Mouse (Mus musculus) thymus, adult 2 months (tissue): Measurements from ENCODE around the gene Mtmr11. TPM values are rescaled to one million over a fixed set of nuclear protein-coding genes. Genes with fewer than 3 reads are reported as not detected.
A peak's percentile ranks its signal among the peaks of the same experiment; 100 is the strongest.
"Not testable (repeated sequence)": the region's sequence is repeated elsewhere in the genome, so short reads cannot be mapped to it uniquely, and the experiment has no call there.

Source experiments
- DNase-seq: peaks from one replicate; pipeline ENCODE4 v3.0.0; 2021
- H3K27ac ChIP-seq: fragments of 200-500 bp; 2 replicates; pipeline ENCODE4 v1.5.1; 2012; ENCODE audit warnings: low read length, control low read depth; ENCODE audit not compliant: control insufficient read depth, insufficient read depth
- H3K27me3 ChIP-seq: fragments of 200-500 bp; 2 replicates; pipeline ENCODE4 v1.6.1; 2012; ENCODE audit warnings: mild to moderate bottlenecking, low read length, moderate library complexity, mixed read lengths; ENCODE audit not compliant: control insufficient read depth, insufficient read depth
- H3K36me3 ChIP-seq: fragments of 200-500 bp; 2 replicates; pipeline ENCODE4 v1.6.1; 2012; ENCODE audit warnings: mild to moderate bottlenecking, low read length, moderate library complexity; ENCODE audit not compliant: control insufficient read depth, insufficient read depth
- H3K4me1 ChIP-seq: fragments of 200-500 bp; replicated peaks from 2 replicates; pipeline ENCODE4 v1.6.1; 2012; ENCODE audit warnings: low read length; ENCODE audit not compliant: control insufficient read depth, insufficient read depth
- H3K4me3 ChIP-seq: fragments of 200-500 bp; 2 replicates; pipeline ENCODE4 v1.5.1; 2012; ENCODE audit warnings: mild to moderate bottlenecking, low read length, control low read depth, moderate library complexity; ENCODE audit not compliant: control insufficient read depth, insufficient read depth
- CTCF ChIP-seq: fragments of 200-500 bp; IDR thresholded peaks from 2 replicates; pipeline ENCODE4 v1.5.1; 2012; ENCODE audit warnings: mild to moderate bottlenecking, control low read depth, low read length, moderate library complexity, borderline replicate concordance; ENCODE audit not compliant: control insufficient read depth, poor library complexity, insufficient read depth; ENCODE audit errors: extremely low read depth
- POLR2A ChIP-seq: fragments of 200-500 bp; IDR thresholded peaks from 2 replicates; pipeline ENCODE4 v1.6.1; 2012; ENCODE audit warnings: mild to moderate bottlenecking, low read length, control low read depth, moderate library complexity; ENCODE audit not compliant: control insufficient read depth, poor library complexity, insufficient read depth; ENCODE audit errors: extremely low read depth
- WGBS: fragments of 180-500 bp; shearing (Covaris S2); methylation state at CpG from one replicate; pipeline ENCODE4 v1.1.7; 2018; 5-methylcytosine and 5-hydroxymethylcytosine counted together
- polyA plus RNA-seq: library from polyadenylated mRNA; depleted of rRNA; stranded (reverse); fragments of >200 nt; gene quantifications from 2 replicates; pipeline ENCODE4 v1.2.3, GENCODE M21; 2012

The Mtmr11 gene
- polyA plus RNA-seq, 1 experiment = 5.8 TPM

DNA sequence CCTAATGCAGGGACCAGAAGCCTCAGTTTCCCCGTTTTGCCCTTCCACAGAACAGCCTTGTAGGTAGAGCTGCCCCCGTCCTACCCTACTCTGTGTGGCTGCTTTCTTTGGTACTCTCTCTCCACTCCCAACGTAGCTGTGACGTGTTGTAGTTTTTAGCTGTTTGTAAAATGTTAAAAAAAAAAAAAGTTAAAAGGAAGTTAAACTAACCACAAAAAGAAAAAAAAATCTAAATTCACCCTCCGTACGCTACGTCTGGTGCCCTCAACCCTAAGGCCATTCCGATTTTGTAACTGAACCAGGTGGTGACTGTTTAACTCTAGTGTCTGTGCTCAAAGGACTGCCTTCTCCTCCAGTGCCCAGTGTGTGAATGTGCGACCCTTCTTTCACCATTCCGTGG, 33.2 kb downstream of the Mtmr11 start:
- H3K4me1 ChIP-seq = peaks cover 22% of the 10 kb centered on the region
- TF ChIP-seq CTCF = no peak
- TF ChIP-seq POLR2A = no peak
- H3K27me3 ChIP-seq = no peaks in the 10 kb centered on the region
- no peak overlapping the region for H3K27ac ChIP-seq
- H3K36me3 ChIP-seq = no peaks in the 10 kb centered on the region
- WGBS = 21% methylated on average over 10 of the region's 10 CpGs
- DNase-seq = no peak
- H3K4me3 ChIP-seq = no peak overlapping the region

DNA sequence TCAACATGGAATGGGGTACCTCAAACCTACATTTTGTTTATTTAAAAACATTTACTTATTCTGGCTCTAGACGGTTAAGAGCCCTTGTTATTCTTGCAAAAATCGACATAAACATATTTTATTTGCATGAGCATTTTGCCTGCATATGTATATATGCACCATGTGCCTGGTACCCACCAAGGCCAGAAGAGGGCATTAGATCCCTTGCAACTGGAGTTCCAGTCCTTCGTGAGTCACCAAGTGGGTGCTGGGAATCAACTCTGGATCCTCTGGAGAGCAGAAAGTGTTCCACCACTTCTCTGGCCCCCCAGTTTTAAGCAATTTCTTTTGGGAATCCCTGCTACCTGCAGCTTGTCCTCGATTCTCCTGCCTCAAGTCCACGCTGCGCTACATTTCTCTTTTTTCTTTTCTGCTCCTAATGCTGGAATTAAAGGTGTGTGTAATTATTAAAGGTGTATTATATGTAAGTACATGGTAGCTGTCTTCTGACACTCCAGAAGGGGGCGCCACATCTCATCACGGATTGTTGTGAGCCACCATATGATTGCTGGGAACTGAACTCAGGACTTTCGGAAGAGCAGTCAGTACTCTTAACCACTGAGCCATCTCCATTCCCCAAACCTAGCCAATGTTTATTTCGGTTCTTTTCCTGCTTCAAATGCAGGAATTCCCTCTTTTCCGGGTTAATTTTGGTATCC, 34.0 kb downstream of the Mtmr11 start:
- Histone ChIP-seq H3K36me3 (no peaks in the 10 kb centered on the region), H3K27ac (no peak overlapping the region), H3K27me3 (no peaks in the 10 kb centered on the region), H3K4me3 (no peak overlapping the region), H3K4me1 (peaks cover 22% of the 10 kb centered on the region)
- no peak for TF ChIP-seq CTCF
- no peak for TF ChIP-seq POLR2A
- DNase-seq = no peak
- WGBS = 98% methylated on average over 11 of the region's 11 CpGs

DNA sequence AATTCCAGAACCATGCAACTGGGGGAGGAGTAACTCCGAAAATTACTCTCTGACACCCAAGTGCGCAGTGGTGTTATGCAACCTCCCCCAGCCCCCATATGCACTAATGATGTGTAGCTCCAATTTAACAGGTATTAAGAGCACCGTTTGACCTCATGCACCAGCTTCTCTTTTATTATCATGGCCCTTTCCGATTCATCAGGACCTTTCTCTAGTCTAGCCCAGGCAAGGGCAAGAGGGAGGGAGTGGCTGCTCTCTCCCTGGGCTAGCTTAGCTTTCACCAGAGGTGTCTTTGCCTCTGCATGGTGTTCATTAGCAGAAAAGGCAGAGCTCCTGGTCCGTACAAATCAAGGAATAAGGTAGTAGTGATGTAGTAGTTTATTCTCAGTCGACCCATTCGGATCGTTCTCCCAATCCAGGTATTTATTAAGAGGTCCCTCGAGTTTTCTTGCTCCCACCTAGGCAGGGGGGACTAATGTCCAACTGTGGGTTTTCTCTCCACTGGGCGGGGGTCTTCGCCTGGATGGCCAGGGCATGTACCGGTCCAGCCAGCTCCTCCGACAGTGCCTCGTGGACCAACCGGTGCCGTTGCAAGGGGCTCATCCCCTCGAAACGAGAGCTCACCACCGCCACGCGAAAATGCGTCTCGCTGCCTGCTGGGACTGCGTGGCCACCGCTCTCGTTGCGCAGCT, 34.8 kb downstream of the Mtmr11 start:
- DNase-seq = no peak
- no peak for TF ChIP-seq POLR2A
- Histone ChIP-seq H3K4me3 (peak overlapping the region; percentile 89), H3K27me3 (no peaks in the 10 kb centered on the region), H3K36me3 (no peaks in the 10 kb centered on the region), H3K4me1 (peaks cover 22% of the 10 kb centered on the region), H3K27ac (no peak overlapping the region)
- WGBS = 22% methylated on average over 27 of the region's 27 CpGs

DNA sequence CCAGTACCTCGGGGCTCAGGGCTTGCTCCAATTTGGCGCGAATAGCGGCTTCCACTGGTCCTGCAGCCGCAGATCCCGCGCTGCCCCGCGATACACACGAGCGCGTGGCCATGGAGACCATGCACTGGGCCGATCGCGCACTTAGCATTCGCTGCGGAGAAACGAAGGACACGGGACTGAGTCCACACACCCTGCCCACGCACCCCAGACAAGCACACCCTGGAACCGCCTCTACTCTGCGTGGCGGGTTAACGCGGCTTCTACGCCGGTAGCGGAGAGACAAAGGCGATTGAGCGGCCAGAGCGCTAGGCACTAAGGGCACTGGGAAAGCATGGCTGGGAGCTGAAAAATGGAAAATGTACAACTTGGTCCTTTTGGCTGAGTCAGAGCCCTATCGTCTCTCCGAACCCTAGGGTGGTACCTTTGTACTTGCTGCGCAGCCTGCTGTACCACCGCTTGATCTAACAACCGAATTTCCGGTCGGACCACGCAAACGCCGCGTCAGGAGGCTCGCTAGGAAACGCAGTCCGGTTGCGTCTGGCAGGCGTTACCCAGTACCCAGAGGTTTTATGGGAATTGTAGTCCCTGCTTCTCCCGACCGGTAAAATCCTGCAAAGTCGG, 35.4 kb downstream of the Mtmr11 start:
- peak; percentile 84 for DNase-seq
- Histone ChIP-seq H3K36me3 (no peaks in the 10 kb centered on the region), H3K4me1 (peaks cover 22% of the 10 kb centered on the region), H3K27ac (peak overlapping the region; percentile 67; the same call in 1 of the 2 replicates), H3K4me3 (peak overlapping the region; percentile 89), H3K27me3 (no peaks in the 10 kb centered on the region)
- no peak for TF ChIP-seq CTCF
- peak; percentile 67 for TF ChIP-seq POLR2A
- WGBS = under 1% methylated on average over 50 of the region's 50 CpGs

DNA sequence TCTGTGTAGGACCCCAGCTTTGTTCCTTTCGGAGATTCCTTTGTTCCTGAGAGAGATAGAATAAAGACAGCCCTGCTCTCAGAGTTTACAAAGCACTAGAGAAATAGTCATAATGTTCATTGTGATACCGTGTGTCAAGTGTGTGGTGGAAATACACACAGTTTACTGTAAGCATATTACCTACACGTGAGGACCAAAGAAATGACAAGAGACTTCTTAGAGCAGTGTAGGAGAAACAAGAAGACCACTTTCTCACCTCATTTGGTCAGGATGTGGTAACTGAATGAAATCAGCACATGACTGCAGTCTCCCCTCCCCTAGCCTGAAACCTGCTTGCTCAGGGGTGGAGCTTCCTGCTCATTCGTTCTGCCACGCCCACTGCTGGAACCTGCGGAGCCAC, 36.4 kb downstream of the Mtmr11 start:
- peak; percentile 51 for DNase-seq

DNA sequence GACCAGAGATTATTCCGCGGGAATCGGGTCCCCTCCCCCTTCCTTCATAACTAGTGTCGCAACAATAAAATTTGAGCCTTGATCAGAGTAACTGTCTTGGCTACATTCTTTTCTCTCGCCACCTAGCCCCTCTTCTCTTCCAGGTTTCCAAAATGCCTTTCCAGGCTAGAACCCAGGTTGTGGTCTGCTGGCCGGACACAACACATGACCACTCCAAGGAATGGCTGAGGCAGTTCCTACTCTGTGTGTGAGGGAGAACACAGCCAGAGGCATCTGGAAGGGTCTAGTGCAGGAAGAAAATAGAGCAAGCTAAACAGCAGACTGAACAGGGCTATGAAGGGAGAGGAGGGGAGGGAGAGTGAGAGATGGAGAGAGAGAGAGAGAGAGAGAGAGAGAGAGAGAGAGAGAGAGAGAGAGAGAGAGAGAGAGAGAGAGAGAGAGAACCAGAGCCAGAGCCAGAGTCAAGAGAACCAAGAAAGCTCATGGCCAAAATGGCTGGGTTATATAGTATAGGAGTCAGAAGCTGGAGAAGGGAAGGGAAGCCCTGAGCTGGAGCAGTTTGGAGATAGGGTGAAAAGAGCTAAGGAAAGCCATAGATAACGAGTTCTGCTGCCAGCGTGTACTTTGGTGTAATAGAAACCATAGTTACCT, 36.9 kb downstream of the Mtmr11 start:
- DNase-seq, H3K27ac ChIP-seq, H3K27me3 ChIP-seq, H3K4me3 ChIP-seq, H3K36me3 ChIP-seq: not testable (repeated sequence)
- peaks cover 22% of the 10 kb centered on the region for H3K4me1 ChIP-seq
- 35% methylated on average over 8 of the region's 8 CpGs for WGBS

More for the DNA sequence above, 36.4 kb downstream of the Mtmr11 start:
- 2% methylated on average over 6 of the region's 6 CpGs for WGBS
- TF ChIP-seq CTCF = no peak
- TF ChIP-seq POLR2A = no peak
- Histone ChIP-seq H3K27me3 (no peaks in the 10 kb centered on the region), H3K36me3 (no peaks in the 10 kb centered on the region), H3K4me1 (peaks cover 22% of the 10 kb centered on the region), H3K27ac (peak overlapping the region; percentile 96), H3K4me3 (peak overlapping the region; percentile 27; the same call in 1 of the 2 replicates)
